Mouse (Mus musculus) megakaryocyte, embryonic 14.5 days (primary cell): ENCODE measurements at regions not wholly inside any gene's neighbourhood (a gene's known extent, or its start where the extent isn't known, plus 50 kb on each side); places are given as distances from the start of the nearest gene placed in this dataset.
"Not testable (repeated sequence)": the region's sequence is repeated elsewhere in the genome, so short reads cannot be mapped to it uniquely, and the experiment has no call there.

Experiments
- FLI1 ChIP-seq: IDR thresholded peaks from 2 replicates; pipeline ENCODE4 v1.6.1; 2012; ENCODE audit warnings: low read length, inconsistent platforms, mixed read lengths
- GATA1 ChIP-seq: IDR thresholded peaks from 3 replicates; pipeline ENCODE4 v1.6.1; 2012; ENCODE audit warnings: mixed read lengths, low read length, inconsistent platforms, borderline replicate concordance

DNA sequence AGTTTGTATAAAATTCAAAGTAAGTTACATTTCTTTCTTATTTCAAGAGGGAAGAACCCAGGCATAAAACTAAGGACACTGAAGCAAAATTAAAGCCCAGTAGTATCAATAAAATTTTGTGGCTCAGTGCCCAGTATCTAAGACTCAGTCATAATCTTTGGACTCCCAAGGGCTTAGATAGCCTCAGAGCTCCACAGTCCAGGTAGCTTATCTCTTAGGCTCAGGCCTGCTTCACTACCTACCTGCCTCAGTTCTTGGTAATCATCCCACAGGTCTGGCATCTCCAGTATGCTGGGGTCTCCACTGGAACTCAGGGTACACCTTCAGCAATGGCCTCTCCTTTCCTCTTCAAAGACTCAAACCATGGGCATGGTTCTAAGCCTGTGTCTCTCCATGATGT is 530.3 kb downstream of the Dad1 start:
- not testable (repeated sequence) for TF ChIP-seq FLI1, GATA1
